Mouse (Mus musculus) urinary bladder, postnatal 36 days (tissue): ENCODE data around the gene Heatr4.
"Not testable (repeated sequence)": the region's sequence is repeated elsewhere in the genome, so short reads cannot be mapped to it uniquely, and the experiment has no call there.

ENCODE experiments used
- DNase-seq, 2 experiments: peaks; one replicate each; pipeline ENCODE4 v3.0.0; 2022; ENCODE audit warnings: low spot score in 2 of 2, mixed read lengths in 1 of 2

Gene Heatr4

GRCm38 (mm10) chr12:83984752-83985151 lies at the start of gene Heatr4:
TSS of gene Heatr4 (minus strand) at chr12:83984852.
- DNase-seq = no peak

- DNase-seq = no peak
Observed at GRCm38 (mm10) chr12:84034108-84034507, 49.5 kb upstream of the Heatr4 start.

GRCm38 (mm10) chr12:84033302-84033701 lies 48.6 kb upstream of the Heatr4 start:
- DNase-seq = not testable (repeated sequence)

GRCm38 (mm10) chr12:84032854-84033253 lies 48.2 kb upstream of the Heatr4 start:
- no peak for DNase-seq

GRCm38 (mm10) chr12:84030659-84031332 lies 46.1 kb upstream of the Heatr4 start:
- DNase-seq = peak; percentile 69 to 77

GRCm38 (mm10) chr12:84029043-84029442 lies 44.4 kb upstream of the Heatr4 start:
- DNase-seq = not testable (repeated sequence)

- DNase-seq = not testable (repeated sequence)
Observed at GRCm38 (mm10) chr12:84028328-84028727, 43.7 kb upstream of the Heatr4 start.

GRCm38 (mm10) chr12:84025888-84026287 lies 41.2 kb upstream of the Heatr4 start:
- DNase-seq = no peak

- DNase-seq = no peak
Observed at GRCm38 (mm10) chr12:84023052-84023745, 38.5 kb upstream of the Heatr4 start.

GRCm38 (mm10) chr12:84022266-84022665 lies 37.6 kb upstream of the Heatr4 start:
- DNase-seq = not testable (repeated sequence)

GRCm38 (mm10) chr12:84020528-84020927 lies 35.9 kb upstream of the Heatr4 start:
- DNase-seq = peak; percentile 73 to 86

GRCm38 (mm10) chr12:84013701-84014100 lies 29.0 kb upstream of the Heatr4 start:
- DNase-seq = no peak

GRCm38 (mm10) chr12:84013130-84013529 lies 28.5 kb upstream of the Heatr4 start:
- DNase-seq = no peak

- peak in 1 of 2 experiments; percentile 69 for DNase-seq
Observed at GRCm38 (mm10) chr12:84011251-84012040, 26.8 kb upstream of the Heatr4 start.

- DNase-seq = no peak
Observed at GRCm38 (mm10) chr12:84010201-84010600, 25.5 kb upstream of the Heatr4 start.

GRCm38 (mm10) chr12:84009171-84009965 lies 24.7 kb upstream of the Heatr4 start, which contains the start of gene Acot1:
TSS of gene Acot1 (plus strand) at chr12:84009490.
- peak; percentile 60 to 79 for DNase-seq

GRCm38 (mm10) chr12:84008729-84009128 lies 24.1 kb upstream of the Heatr4 start:
- DNase-seq = no peak

GRCm38 (mm10) chr12:84008251-84008650 lies 23.6 kb upstream of the Heatr4 start:
- DNase-seq = no peak

- no peak for DNase-seq
Observed at GRCm38 (mm10) chr12:84003866-84004265, 19.2 kb upstream of the Heatr4 start.

GRCm38 (mm10) chr12:84000418-84000817 lies 15.8 kb upstream of the Heatr4 start:
- DNase-seq = no peak

GRCm38 (mm10) chr12:83999237-83999636 lies 14.6 kb upstream of the Heatr4 start:
- DNase-seq = peak; percentile 62 to 81
